Mouse (Mus musculus) bone marrow macrophage, adult 2 months (primary cell): Measurements from ENCODE around the gene Stox2.

ENCODE experiments used
- CTCF ChIP-seq: IDR thresholded peaks from 2 replicates; pipeline ENCODE4 v1.5.1; 2012; ENCODE audit warnings: low read depth, mild to moderate bottlenecking, low read length, moderate library complexity
- POLR2A ChIP-seq: IDR thresholded peaks from 2 replicates; pipeline ENCODE4 v1.6.1; 2012; ENCODE audit warnings: mild to moderate bottlenecking, low read depth, low read length, borderline replicate concordance

DNA sequence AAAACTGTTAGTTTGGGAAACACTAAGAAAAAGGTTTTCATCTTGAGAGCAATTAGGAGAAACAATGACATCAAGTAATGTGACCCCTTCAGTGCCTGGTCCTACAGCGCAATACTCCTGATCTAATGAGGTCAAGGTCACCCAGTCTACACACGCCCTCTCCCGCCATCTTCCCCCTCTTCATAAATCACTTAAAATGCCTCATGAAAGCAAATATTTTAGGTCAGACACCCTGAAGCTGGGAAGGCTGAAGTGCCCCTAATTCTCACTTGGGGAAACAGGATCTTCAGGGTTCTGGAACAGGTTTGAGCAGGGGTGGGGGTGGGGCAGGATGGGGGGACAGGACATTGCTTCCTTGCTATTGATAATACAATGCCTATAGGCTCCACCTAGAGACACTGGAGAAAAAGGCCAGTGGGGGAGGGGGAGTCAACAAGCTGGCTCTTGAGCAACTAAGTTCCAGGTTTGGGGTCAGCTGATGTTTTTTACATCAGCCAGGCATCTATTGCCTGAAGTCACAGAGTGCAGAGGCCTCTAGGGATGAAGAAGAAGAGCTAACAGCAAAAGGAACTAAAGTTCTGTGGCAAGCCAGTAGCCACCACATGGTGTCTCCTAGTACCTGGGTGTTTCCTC, 107.4 kb downstream of the Stox2 start:
- no peak for TF ChIP-seq CTCF
- no peak for TF ChIP-seq POLR2A
